Mouse (Mus musculus): ENCODE results near the gene Tmod1. TPM values are rescaled to one million over a fixed set of nuclear protein-coding genes. Genes with fewer than 3 reads are reported as not detected.

Tmod1 gene
- polyA plus RNA-seq, 1 experiment from 2014 or later: 203 TPM

- Histone ChIP-seq H3K4me1 (ENCODE audit: control insufficient read depth, insufficient read depth, low read length) (0 out of 2 replicates have a peak, but pooled peaks cover 4% of the 10 kb centered on the region), H3K27me3 (ENCODE audit: control insufficient read depth, insufficient read depth, low read length) (no peaks in the 10 kb centered on the region), H3K36me3 (ENCODE audit: control insufficient read depth, insufficient read depth, low read length) (peaks cover 25% of the 10 kb centered on the region), H3K9ac (ENCODE audit: low read depth, low read length) (no peak overlapping the region), H3K4me3 (ENCODE audit: low read depth, low read length) (no peak overlapping the region), H3K4me2 (no peak overlapping the region), H3K27ac (ENCODE audit: low read depth, low read length) (no peak overlapping the region), H3K9me3 (replicated peaks; ENCODE audit: control insufficient read depth, low read length) (no peaks in the 10 kb centered on the region)
- 92% methylated on average over 4 of the region's 4 CpGs for WGBS (ENCODE audit: insufficient replicate concordance)
- no peak for ATAC-seq (replicated peaks; ENCODE audit: insufficient number of reproducible peaks, low FRiP score, low TSS enrichment)
Measured at GRCm38 (mm10) chr4:46117536-46117935, 78.8 kb downstream of the Tmod1 start.

- Histone ChIP-seq H3K4me3 (ENCODE audit: low read depth, low read length) (no peak overlapping the region), H3K27ac (ENCODE audit: low read depth, low read length) (no peak overlapping the region), H3K27me3 (ENCODE audit: control insufficient read depth, insufficient read depth, low read length) (no peaks in the 10 kb centered on the region), H3K4me2 (no peak overlapping the region), H3K9ac (ENCODE audit: low read depth, low read length) (no peak overlapping the region), H3K36me3 (ENCODE audit: control insufficient read depth, insufficient read depth, low read length) (peaks cover 21% of the 10 kb centered on the region), H3K4me1 (ENCODE audit: control insufficient read depth, insufficient read depth, low read length) (0 out of 2 replicates have a peak, but pooled peaks cover 4% of the 10 kb centered on the region), H3K9me3 (replicated peaks; ENCODE audit: control insufficient read depth, low read length) (no peaks in the 10 kb centered on the region)
- WGBS (ENCODE audit: insufficient replicate concordance): 87% methylated on average over 14 of the region's 14 CpGs
- no peak for ATAC-seq (replicated peaks; ENCODE audit: insufficient number of reproducible peaks, low FRiP score, low TSS enrichment)
Measured at GRCm38 (mm10) chr4:46119514-46120094, 80.9 kb downstream of the Tmod1 start.

GRCm38 (mm10) chr4:46120767-46121166 is 82.0 kb downstream of the Tmod1 start:
- no peak overlapping the region for H3K4me2 ChIP-seq
- ATAC-seq (replicated peaks; ENCODE audit: insufficient number of reproducible peaks, low FRiP score, low TSS enrichment): no peak
- no peak overlapping the region for H3K27ac ChIP-seq (ENCODE audit: low read depth, low read length)
- H3K9ac ChIP-seq (ENCODE audit: low read depth, low read length): no peak overlapping the region
- no peak overlapping the region for H3K4me3 ChIP-seq (ENCODE audit: low read depth, low read length)
- no peaks in the 10 kb centered on the region for H3K27me3 ChIP-seq (ENCODE audit: control insufficient read depth, insufficient read depth, low read length)
- 0 out of 2 replicates have a peak, but pooled peaks cover 4% of the 10 kb centered on the region for H3K4me1 ChIP-seq (ENCODE audit: control insufficient read depth, insufficient read depth, low read length)
- peaks cover 26% of the 10 kb centered on the region for H3K36me3 ChIP-seq (ENCODE audit: control insufficient read depth, insufficient read depth, low read length)
- 74% methylated on average over 3 of the region's 3 CpGs for WGBS (ENCODE audit: insufficient replicate concordance)
- H3K9me3 ChIP-seq (replicated peaks; ENCODE audit: control insufficient read depth, low read length): no peaks in the 10 kb centered on the region

- no peaks in the 10 kb centered on the region for H3K27me3 ChIP-seq (ENCODE audit: control insufficient read depth, insufficient read depth, low read length)
- H3K4me3 ChIP-seq (ENCODE audit: low read depth, low read length): no peak overlapping the region
- no peak for ATAC-seq (replicated peaks; ENCODE audit: insufficient number of reproducible peaks, low FRiP score, low TSS enrichment)
- H3K27ac ChIP-seq (ENCODE audit: low read depth, low read length): no peak overlapping the region
- 96% methylated on average over 6 of the region's 6 CpGs for WGBS (ENCODE audit: insufficient replicate concordance)
- no peaks in the 10 kb centered on the region for H3K9me3 ChIP-seq (replicated peaks; ENCODE audit: control insufficient read depth, low read length)
- no peaks in the 10 kb centered on the region for H3K4me1 ChIP-seq (ENCODE audit: control insufficient read depth, insufficient read depth, low read length)
- peaks cover 21% of the 10 kb centered on the region for H3K36me3 ChIP-seq (ENCODE audit: control insufficient read depth, insufficient read depth, low read length)
- no peak overlapping the region for H3K9ac ChIP-seq (ENCODE audit: low read depth, low read length)
- H3K4me2 ChIP-seq: no peak overlapping the region
Measured at GRCm38 (mm10) chr4:46123358-46123757, 84.6 kb downstream of the Tmod1 start.

GRCm38 (mm10) chr4:46126541-46126940 is 87.8 kb downstream of the Tmod1 start:
- Histone ChIP-seq H3K27me3 (ENCODE audit: control insufficient read depth, insufficient read depth, low read length) (no peaks in the 10 kb centered on the region), H3K9ac (ENCODE audit: low read depth, low read length) (no peak overlapping the region), H3K27ac (ENCODE audit: low read depth, low read length) (no peak overlapping the region), H3K4me3 (ENCODE audit: low read depth, low read length) (no peak overlapping the region), H3K36me3 (ENCODE audit: control insufficient read depth, insufficient read depth, low read length) (peaks cover 31% of the 10 kb centered on the region), H3K4me2 (no peak overlapping the region), H3K9me3 (replicated peaks; ENCODE audit: control insufficient read depth, low read length) (no peaks in the 10 kb centered on the region), H3K4me1 (ENCODE audit: control insufficient read depth, insufficient read depth, low read length) (no peaks in the 10 kb centered on the region)
- ATAC-seq (replicated peaks; ENCODE audit: insufficient number of reproducible peaks, low FRiP score, low TSS enrichment): no peak
- WGBS (ENCODE audit: insufficient replicate concordance): 52% methylated on average over 2 of the region's 2 CpGs

GRCm38 (mm10) chr4:46129311-46130004 is 90.7 kb downstream of the Tmod1 start:
- H3K4me2 ChIP-seq: no peak overlapping the region
- WGBS (ENCODE audit: insufficient replicate concordance): 90% methylated on average over 8 of the region's 8 CpGs
- H3K27ac ChIP-seq (ENCODE audit: low read depth, low read length): no peak overlapping the region
- peaks cover 44% of the 10 kb centered on the region for H3K36me3 ChIP-seq (ENCODE audit: control insufficient read depth, insufficient read depth, low read length)
- no peak overlapping the region for H3K9ac ChIP-seq (ENCODE audit: low read depth, low read length)
- H3K9me3 ChIP-seq (replicated peaks; ENCODE audit: control insufficient read depth, low read length): no peaks in the 10 kb centered on the region
- H3K4me3 ChIP-seq (ENCODE audit: low read depth, low read length): no peak overlapping the region
- no peak for ATAC-seq (replicated peaks; ENCODE audit: insufficient number of reproducible peaks, low FRiP score, low TSS enrichment)
- no peaks in the 10 kb centered on the region for H3K27me3 ChIP-seq (ENCODE audit: control insufficient read depth, insufficient read depth, low read length)
- H3K4me1 ChIP-seq (ENCODE audit: control insufficient read depth, insufficient read depth, low read length): no peaks in the 10 kb centered on the region

- no peaks in the 10 kb centered on the region for H3K9me3 ChIP-seq (replicated peaks; ENCODE audit: control insufficient read depth, low read length)
- ATAC-seq (replicated peaks; ENCODE audit: insufficient number of reproducible peaks, low FRiP score, low TSS enrichment): no peak
- WGBS (ENCODE audit: insufficient replicate concordance): 70% methylated on average over 3 of the region's 3 CpGs
- no peaks in the 10 kb centered on the region for H3K4me1 ChIP-seq (ENCODE audit: control insufficient read depth, insufficient read depth, low read length)
- no peak overlapping the region for H3K9ac ChIP-seq (ENCODE audit: low read depth, low read length)
- no peak overlapping the region for H3K4me3 ChIP-seq (ENCODE audit: low read depth, low read length)
- no peak overlapping the region for H3K4me2 ChIP-seq
- H3K27me3 ChIP-seq (ENCODE audit: control insufficient read depth, insufficient read depth, low read length): no peaks in the 10 kb centered on the region
- no peak overlapping the region for H3K27ac ChIP-seq (ENCODE audit: low read depth, low read length)
- peaks cover 46% of the 10 kb centered on the region for H3K36me3 ChIP-seq (ENCODE audit: control insufficient read depth, insufficient read depth, low read length)
Measured at GRCm38 (mm10) chr4:46130221-46130620, 91.5 kb downstream of the Tmod1 start.

- H3K36me3 ChIP-seq (ENCODE audit: control insufficient read depth, insufficient read depth, low read length): peaks cover 38% of the 10 kb centered on the region
- no peaks in the 10 kb centered on the region for H3K4me1 ChIP-seq (ENCODE audit: control insufficient read depth, insufficient read depth, low read length)
- H3K27me3 ChIP-seq (ENCODE audit: control insufficient read depth, insufficient read depth, low read length): no peaks in the 10 kb centered on the region
- H3K4me2 ChIP-seq: no peak overlapping the region
- WGBS (ENCODE audit: insufficient replicate concordance): 89% methylated on average over 6 of the region's 6 CpGs
- H3K27ac ChIP-seq (ENCODE audit: low read depth, low read length): no peak overlapping the region
- no peaks in the 10 kb centered on the region for H3K9me3 ChIP-seq (replicated peaks; ENCODE audit: control insufficient read depth, low read length)
- no peak overlapping the region for H3K9ac ChIP-seq (ENCODE audit: low read depth, low read length)
- ATAC-seq (replicated peaks; ENCODE audit: insufficient number of reproducible peaks, low FRiP score, low TSS enrichment): no peak
- no peak overlapping the region for H3K4me3 ChIP-seq (ENCODE audit: low read depth, low read length)
Measured at GRCm38 (mm10) chr4:46131791-46132190, 93.1 kb downstream of the Tmod1 start.

Measured in heart, embryonic 11.5 days (tissue).